Mouse (Mus musculus) thymus, adult 2 months (tissue): Measurements from ENCODE around the gene Dcaf11.

Experiments used
- CTCF ChIP-seq: fragments of 200-500 bp; IDR thresholded peaks from 2 replicates; pipeline ENCODE4 v1.5.1; 2012; ENCODE audit warnings: mild to moderate bottlenecking, control low read depth, low read length, moderate library complexity, borderline replicate concordance; ENCODE audit not compliant: control insufficient read depth, poor library complexity, insufficient read depth; ENCODE audit errors: extremely low read depth
- POLR2A ChIP-seq: fragments of 200-500 bp; IDR thresholded peaks from 2 replicates; pipeline ENCODE4 v1.6.1; 2012; ENCODE audit warnings: mild to moderate bottlenecking, low read length, control low read depth, moderate library complexity; ENCODE audit not compliant: control insufficient read depth, poor library complexity, insufficient read depth; ENCODE audit errors: extremely low read depth

GRCm38 (mm10) chr14:55540787-55541321, 19.0 kb upstream of the Dcaf11 start:
- TF ChIP-seq CTCF (no peak), POLR2A (no peak)
